Mouse (Mus musculus) thymus, adult 2 months (tissue): ENCODE results near the gene Flrt3. TPM values are rescaled to one million over a fixed set of nuclear protein-coding genes. Genes with fewer than 3 reads are reported as not detected.

Experiments used
- DNase-seq: peaks from one replicate; pipeline ENCODE4 v3.0.0; 2021
- H3K27ac ChIP-seq: fragments of 200-500 bp; 2 replicates; pipeline ENCODE4 v1.5.1; 2012; ENCODE audit warnings: low read length, control low read depth; ENCODE audit not compliant: control insufficient read depth, insufficient read depth
- H3K27me3 ChIP-seq: fragments of 200-500 bp; 2 replicates; pipeline ENCODE4 v1.6.1; 2012; ENCODE audit warnings: mild to moderate bottlenecking, low read length, moderate library complexity, mixed read lengths; ENCODE audit not compliant: control insufficient read depth, insufficient read depth
- H3K36me3 ChIP-seq: fragments of 200-500 bp; 2 replicates; pipeline ENCODE4 v1.6.1; 2012; ENCODE audit warnings: mild to moderate bottlenecking, low read length, moderate library complexity; ENCODE audit not compliant: control insufficient read depth, insufficient read depth
- H3K4me1 ChIP-seq: fragments of 200-500 bp; replicated peaks from 2 replicates; pipeline ENCODE4 v1.6.1; 2012; ENCODE audit warnings: low read length; ENCODE audit not compliant: control insufficient read depth, insufficient read depth
- H3K4me3 ChIP-seq: fragments of 200-500 bp; 2 replicates; pipeline ENCODE4 v1.5.1; 2012; ENCODE audit warnings: mild to moderate bottlenecking, low read length, control low read depth, moderate library complexity; ENCODE audit not compliant: control insufficient read depth, insufficient read depth
- CTCF ChIP-seq: fragments of 200-500 bp; IDR thresholded peaks from 2 replicates; pipeline ENCODE4 v1.5.1; 2012; ENCODE audit warnings: mild to moderate bottlenecking, control low read depth, low read length, moderate library complexity, borderline replicate concordance; ENCODE audit not compliant: control insufficient read depth, poor library complexity, insufficient read depth; ENCODE audit errors: extremely low read depth
- POLR2A ChIP-seq: fragments of 200-500 bp; IDR thresholded peaks from 2 replicates; pipeline ENCODE4 v1.6.1; 2012; ENCODE audit warnings: mild to moderate bottlenecking, low read length, control low read depth, moderate library complexity; ENCODE audit not compliant: control insufficient read depth, poor library complexity, insufficient read depth; ENCODE audit errors: extremely low read depth
- WGBS: fragments of 180-500 bp; shearing (Covaris S2); methylation state at CpG from one replicate; pipeline ENCODE4 v1.1.7; 2018; 5-methylcytosine and 5-hydroxymethylcytosine counted together
- polyA plus RNA-seq: library from polyadenylated mRNA; depleted of rRNA; stranded (reverse); fragments of >200 nt; gene quantifications from 2 replicates; pipeline ENCODE4 v1.2.3, GENCODE M21; 2012; rRNA removed

Gene Flrt3
- 0.50 and 0.57 TPM in 2 replicates for polyA plus RNA-seq

DNA sequence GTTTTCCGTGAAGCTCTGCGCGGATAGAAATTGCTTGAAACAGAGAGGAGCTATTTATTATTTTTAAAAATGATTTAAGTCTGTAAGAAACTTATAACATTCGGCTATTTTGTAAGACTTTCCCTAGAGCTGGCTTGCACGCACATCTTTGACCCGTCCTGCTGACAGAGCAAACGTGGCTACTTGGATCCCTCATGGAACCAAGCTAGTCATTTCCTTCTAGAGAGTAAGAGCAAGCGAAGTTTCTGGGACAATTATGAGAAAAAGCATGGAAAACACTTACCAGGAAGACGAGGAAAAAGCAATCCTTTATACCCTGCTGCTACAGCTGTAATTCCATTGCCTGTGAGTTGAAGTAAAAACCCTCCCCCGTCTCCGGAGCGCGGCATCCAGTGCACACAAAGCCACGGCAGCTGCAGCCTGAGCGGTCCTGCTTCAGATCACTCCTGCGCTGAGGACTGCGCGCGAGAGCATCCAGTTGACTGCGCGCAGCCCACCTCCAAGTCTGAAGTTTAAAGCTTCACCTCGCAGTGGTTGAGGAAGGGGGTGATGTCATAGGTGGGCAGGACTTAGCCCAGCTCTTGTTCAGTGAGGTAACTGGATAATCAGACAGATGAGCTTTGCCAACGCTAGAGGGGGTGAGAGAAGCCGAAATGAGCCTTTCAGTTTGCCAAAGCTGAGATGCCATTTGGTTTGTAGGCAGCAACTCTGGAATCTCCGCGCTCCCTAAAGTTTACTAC is at the start of gene Flrt3:
Gene Flrt3 (minus strand): TSS at position 507 of the 740 bp plus-strand sequence.
- 5% methylated on average over 26 of the region's 26 CpGs for WGBS
- Histone ChIP-seq H3K4me3 (no peak within 1 kb of the TSS), H3K4me1 (no peaks in the 10 kb centered on the region), H3K27me3 (no peaks in the 10 kb centered on the region), H3K36me3 (no peaks in the 10 kb centered on the region), H3K27ac (no peak within 1 kb of the TSS)
- peak; percentile 43 for DNase-seq
- no peak for TF ChIP-seq CTCF
- TF ChIP-seq POLR2A: no peak

DNA sequence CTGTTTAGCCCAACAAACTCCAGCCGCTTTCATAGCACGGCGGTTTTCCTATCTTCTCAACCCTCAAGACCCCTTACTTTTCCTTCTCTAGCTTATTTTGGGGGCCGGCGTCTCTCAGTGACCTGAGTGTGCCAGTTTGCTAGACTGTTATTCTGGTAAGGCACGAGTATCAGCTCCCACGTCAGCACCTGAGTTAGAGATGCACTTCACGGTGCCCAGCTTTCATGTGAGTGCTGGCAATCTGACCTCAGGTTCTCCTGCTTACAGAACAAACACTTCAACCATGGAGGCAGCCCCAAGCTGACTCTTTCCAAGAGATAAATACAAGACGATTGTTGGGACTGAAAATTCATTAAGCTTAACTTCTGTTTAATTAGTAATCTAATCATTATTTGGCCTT is 46.1 kb upstream of the Flrt3 start:
- no peaks in the 10 kb centered on the region for H3K36me3 ChIP-seq
- no peaks in the 10 kb centered on the region for H3K27me3 ChIP-seq
- 97% methylated on average over 9 of the region's 9 CpGs for WGBS
- no peaks in the 10 kb centered on the region for H3K4me1 ChIP-seq
- no peak overlapping the region for H3K27ac ChIP-seq
- no peak overlapping the region for H3K4me3 ChIP-seq
- TF ChIP-seq CTCF (no peak), POLR2A (no peak)
- no peak for DNase-seq

DNA sequence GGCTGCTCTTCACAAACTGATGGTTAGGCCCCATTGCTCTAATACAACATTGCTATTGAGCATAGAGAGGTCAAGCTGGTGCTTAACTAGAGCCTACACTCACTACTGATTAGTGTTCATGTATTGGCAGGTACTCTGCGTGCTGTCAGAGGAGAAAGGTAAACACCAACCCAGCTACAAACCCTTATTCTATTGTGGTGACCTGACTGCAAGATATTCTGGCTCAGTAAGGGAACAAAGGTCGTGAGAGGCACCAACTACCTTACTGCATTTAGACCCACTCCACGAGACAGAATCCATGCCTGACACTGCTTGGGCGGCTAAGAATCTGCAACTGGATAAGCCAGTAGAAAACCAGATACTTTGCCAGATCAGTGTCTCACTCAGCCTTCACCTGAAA is 44.6 kb upstream of the Flrt3 start:
- TF ChIP-seq POLR2A (no peak), CTCF (no peak)
- H3K4me3 ChIP-seq: no peak overlapping the region
- H3K4me1 ChIP-seq: no peaks in the 10 kb centered on the region
- H3K27ac ChIP-seq: no peak overlapping the region
- 87% methylated on average over 4 of the region's 4 CpGs for WGBS
- DNase-seq: no peak
- H3K27me3 ChIP-seq: no peaks in the 10 kb centered on the region
- no peaks in the 10 kb centered on the region for H3K36me3 ChIP-seq

DNA sequence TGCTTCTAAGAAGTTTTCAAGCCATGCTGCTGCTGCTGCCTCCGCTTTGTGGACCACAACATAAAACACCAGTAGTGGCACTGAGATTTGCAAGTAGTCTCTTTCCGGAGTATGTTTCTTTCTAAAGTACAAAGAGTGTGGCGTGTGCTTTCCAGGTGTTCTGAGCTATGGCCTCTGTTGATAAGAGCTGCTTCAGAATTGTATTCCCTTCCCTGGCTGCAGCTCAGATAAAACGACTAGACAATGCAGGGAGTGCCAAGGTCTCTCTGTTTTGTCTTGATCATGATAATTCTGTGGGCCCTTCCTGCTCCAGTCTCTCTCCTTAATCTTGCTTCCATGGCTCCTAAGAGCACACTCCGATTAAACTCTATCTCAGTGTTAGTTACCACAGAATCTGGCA is 36.3 kb upstream of the Flrt3 start:
- H3K36me3 ChIP-seq: no peaks in the 10 kb centered on the region
- H3K4me1 ChIP-seq: no peaks in the 10 kb centered on the region
- DNase-seq: no peak
- no peak overlapping the region for H3K4me3 ChIP-seq
- no peak for TF ChIP-seq POLR2A
- no peak for TF ChIP-seq CTCF
- H3K27me3 ChIP-seq: no peaks in the 10 kb centered on the region
- H3K27ac ChIP-seq: no peak overlapping the region
- 87% methylated on average over 5 of the region's 5 CpGs for WGBS

DNA sequence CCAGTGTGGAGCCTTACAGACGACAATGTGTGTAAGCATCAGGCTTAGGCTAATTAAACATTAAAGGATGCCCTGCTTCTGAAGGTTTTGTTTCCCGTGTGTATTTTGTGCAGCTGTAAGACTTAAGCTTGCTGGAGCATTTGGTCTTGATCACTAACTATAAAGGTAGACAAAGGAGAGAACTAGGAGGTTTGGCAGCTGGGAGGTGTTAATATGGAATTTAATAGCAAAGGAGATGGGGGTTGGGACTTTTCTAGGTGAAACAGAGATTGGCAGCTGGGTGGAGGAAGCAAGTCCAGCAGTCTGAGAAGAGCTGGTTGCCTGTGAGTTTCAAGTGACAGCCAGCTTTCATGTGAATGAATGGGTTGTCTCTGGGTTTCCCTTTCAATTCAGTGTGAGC is 34.0 kb upstream of the Flrt3 start:
- no peaks in the 10 kb centered on the region for H3K27me3 ChIP-seq
- no peak for DNase-seq
- no peak overlapping the region for H3K4me3 ChIP-seq
- no peaks in the 10 kb centered on the region for H3K36me3 ChIP-seq
- WGBS: 79% methylated on average over 2 of the region's 2 CpGs
- TF ChIP-seq POLR2A (no peak), CTCF (no peak)
- no peak overlapping the region for H3K27ac ChIP-seq
- H3K4me1 ChIP-seq: no peaks in the 10 kb centered on the region

DNA sequence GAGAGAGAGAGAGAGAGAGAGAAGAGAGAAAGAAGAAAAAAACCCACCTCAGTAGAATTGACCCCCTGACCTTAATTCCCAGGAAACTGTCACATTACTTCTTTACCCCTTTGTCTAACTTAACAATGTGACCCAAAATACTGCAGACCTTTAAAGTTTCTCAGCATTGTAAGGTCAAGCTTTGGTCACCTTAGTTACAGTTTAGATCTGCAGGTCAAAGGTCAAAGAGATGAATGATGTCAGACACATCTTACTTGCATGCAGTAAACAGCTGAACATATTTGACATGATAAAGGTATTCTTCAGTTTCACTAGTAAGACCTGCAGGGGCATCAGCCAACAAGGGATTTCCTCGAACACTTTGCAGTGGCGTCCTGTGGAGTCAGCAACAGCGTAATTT is 32.9 kb upstream of the Flrt3 start:
- WGBS: 92% methylated on average over 3 of the region's 3 CpGs
- H3K4me1 ChIP-seq: no peaks in the 10 kb centered on the region
- H3K27ac ChIP-seq: no peak overlapping the region
- DNase-seq: no peak
- no peaks in the 10 kb centered on the region for H3K27me3 ChIP-seq
- H3K36me3 ChIP-seq: no peaks in the 10 kb centered on the region
- no peak overlapping the region for H3K4me3 ChIP-seq
- no peak for TF ChIP-seq CTCF
- TF ChIP-seq POLR2A: no peak

DNA sequence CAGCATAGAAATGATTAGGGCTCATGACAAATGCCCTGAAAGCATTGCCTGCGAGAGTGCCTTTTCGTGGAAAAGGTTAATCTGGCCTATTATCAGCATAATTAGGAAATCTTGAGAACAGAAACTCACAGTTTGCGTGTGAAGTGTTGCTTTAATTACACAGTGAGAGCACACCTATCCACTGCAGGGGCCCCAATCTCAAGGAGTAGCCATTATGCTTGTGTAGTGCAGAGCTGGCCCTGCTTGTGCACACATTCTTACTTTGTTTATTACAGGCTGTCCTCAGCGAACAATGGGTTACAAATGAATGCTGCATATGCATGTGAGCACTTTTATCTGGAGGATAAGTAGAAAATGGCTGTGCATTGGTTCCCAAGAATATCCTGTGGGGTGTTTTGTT is 32.1 kb upstream of the Flrt3 start:
- Histone ChIP-seq H3K36me3 (no peaks in the 10 kb centered on the region), H3K27ac (no peak overlapping the region), H3K27me3 (no peaks in the 10 kb centered on the region), H3K4me1 (no peaks in the 10 kb centered on the region), H3K4me3 (no peak overlapping the region)
- TF ChIP-seq POLR2A: no peak
- no peak for TF ChIP-seq CTCF
- 92% methylated on average over 4 of the region's 4 CpGs for WGBS
- DNase-seq: no peak
